Mouse (Mus musculus): Measurements from ENCODE around the gene Tepp. TPM values are rescaled to one million over a fixed set of nuclear protein-coding genes. Genes with fewer than 3 reads are reported as not detected.
A peak's percentile ranks its signal among the peaks of the same experiment; 100 is the strongest.

Tepp gene
- polyA plus RNA-seq, 1 experiment: 2.1 TPM

GRCm38 (mm10) chr8:95324646-95325045, 14.3 kb downstream of the Tepp start:
- peaks cover 30% of the 10 kb centered on the region for H3K36me3 ChIP-seq (ENCODE audit: control insufficient read depth, insufficient read depth, low read length)
- no peak overlapping the region for H3K27ac ChIP-seq (ENCODE audit: control insufficient read depth, insufficient read depth, low read length)

GRCm38 (mm10) chr8:95326822-95327221, 16.5 kb downstream of the Tepp start:
- TF ChIP-seq POLR2A (IDR thresholded peaks at IDR 0.05; ENCODE audit: control insufficient read depth, extremely low read depth, insufficient read depth, low read length, poor library complexity) (no peak), CTCF (IDR thresholded peaks at IDR 0.05; ENCODE audit: borderline replicate concordance, control insufficient read depth, extremely low read depth, insufficient read depth, low read length, poor library complexity) (no peak)
- peaks cover 30% of the 10 kb centered on the region for H3K36me3 ChIP-seq (ENCODE audit: control insufficient read depth, insufficient read depth, low read length)
- H3K27me3 ChIP-seq (ENCODE audit: control insufficient read depth, insufficient read depth, low read length): no peaks in the 10 kb centered on the region
- no peak for DNase-seq
- 94% methylated on average over 5 of the region's 5 CpGs for WGBS
- peaks cover 3% of the 10 kb centered on the region; the same call in 1 of the 2 replicates for H3K4me1 ChIP-seq (replicated peaks; ENCODE audit: control insufficient read depth, insufficient read depth, low read length)
- no peak overlapping the region for H3K4me3 ChIP-seq (ENCODE audit: control insufficient read depth, insufficient read depth, low read length)
- no peak overlapping the region for H3K27ac ChIP-seq (ENCODE audit: control insufficient read depth, insufficient read depth, low read length)

More at GRCm38 (mm10) chr8:95324646-95325045, 14.3 kb downstream of the Tepp start:
- DNase-seq: no peak
- no peaks in the 10 kb centered on the region for H3K27me3 ChIP-seq (ENCODE audit: control insufficient read depth, insufficient read depth, low read length)
- WGBS: 93% methylated on average over 5 of the region's 5 CpGs
- H3K4me1 ChIP-seq (replicated peaks; ENCODE audit: control insufficient read depth, insufficient read depth, low read length): peaks cover 10% of the 10 kb centered on the region
- H3K4me3 ChIP-seq (ENCODE audit: control insufficient read depth, insufficient read depth, low read length): no peak overlapping the region
- TF ChIP-seq CTCF (IDR thresholded peaks at IDR 0.05; ENCODE audit: borderline replicate concordance, control insufficient read depth, extremely low read depth, insufficient read depth, low read length, poor library complexity): no peak
- no peak for TF ChIP-seq POLR2A (IDR thresholded peaks at IDR 0.05; ENCODE audit: control insufficient read depth, extremely low read depth, insufficient read depth, low read length, poor library complexity)

GRCm38 (mm10) chr8:95327866-95328465, 17.6 kb downstream of the Tepp start:
- H3K27ac ChIP-seq (ENCODE audit: control insufficient read depth, insufficient read depth, low read length): no peak overlapping the region
- H3K36me3 ChIP-seq (ENCODE audit: control insufficient read depth, insufficient read depth, low read length): peaks cover 30% of the 10 kb centered on the region
- H3K27me3 ChIP-seq (ENCODE audit: control insufficient read depth, insufficient read depth, low read length): no peaks in the 10 kb centered on the region
- peaks cover 3% of the 10 kb centered on the region; the same call in 1 of the 2 replicates for H3K4me1 ChIP-seq (replicated peaks; ENCODE audit: control insufficient read depth, insufficient read depth, low read length)
- TF ChIP-seq POLR2A (IDR thresholded peaks at IDR 0.05; ENCODE audit: control insufficient read depth, extremely low read depth, insufficient read depth, low read length, poor library complexity): no peak
- TF ChIP-seq CTCF (IDR thresholded peaks at IDR 0.05; ENCODE audit: borderline replicate concordance, control insufficient read depth, extremely low read depth, insufficient read depth, low read length, poor library complexity): no peak
- no peak overlapping the region for H3K4me3 ChIP-seq (ENCODE audit: control insufficient read depth, insufficient read depth, low read length)
- no peak for DNase-seq
- WGBS: 97% methylated on average over 46 of the region's 46 CpGs

GRCm38 (mm10) chr8:95330367-95330766, 20.0 kb downstream of the Tepp start:
- no peak overlapping the region for H3K4me3 ChIP-seq (ENCODE audit: control insufficient read depth, insufficient read depth, low read length)
- no peak for DNase-seq
- peaks cover 30% of the 10 kb centered on the region for H3K36me3 ChIP-seq (ENCODE audit: control insufficient read depth, insufficient read depth, low read length)
- H3K4me1 ChIP-seq (replicated peaks; ENCODE audit: control insufficient read depth, insufficient read depth, low read length): peaks cover 3% of the 10 kb centered on the region; the same call in 1 of the 2 replicates
- 95% methylated on average over 1 of the region's 1 CpGs for WGBS
- H3K27ac ChIP-seq (ENCODE audit: control insufficient read depth, insufficient read depth, low read length): no peak overlapping the region
- H3K27me3 ChIP-seq (ENCODE audit: control insufficient read depth, insufficient read depth, low read length): no peaks in the 10 kb centered on the region
- no peak for TF ChIP-seq CTCF (IDR thresholded peaks at IDR 0.05; ENCODE audit: borderline replicate concordance, control insufficient read depth, extremely low read depth, insufficient read depth, low read length, poor library complexity)
- TF ChIP-seq POLR2A (IDR thresholded peaks at IDR 0.05; ENCODE audit: control insufficient read depth, extremely low read depth, insufficient read depth, low read length, poor library complexity): no peak

GRCm38 (mm10) chr8:95331156-95331719, 20.9 kb downstream of the Tepp start:
- TF ChIP-seq CTCF (IDR thresholded peaks at IDR 0.05; ENCODE audit: borderline replicate concordance, control insufficient read depth, extremely low read depth, insufficient read depth, low read length, poor library complexity): no peak
- no peak for TF ChIP-seq POLR2A (IDR thresholded peaks at IDR 0.05; ENCODE audit: control insufficient read depth, extremely low read depth, insufficient read depth, low read length, poor library complexity)
- DNase-seq: no peak

GRCm38 (mm10) chr8:95331720-95332436, 21.5 kb downstream of the Tepp start, which contains the start of the genes Zfp319 and Usb1:
Gene Zfp319 (minus strand): TSS chr8:95331950.
Gene Usb1 (plus strand): TSS chr8:95332284.
- Histone ChIP-seq H3K4me1 (replicated peaks; ENCODE audit: control insufficient read depth, insufficient read depth, low read length) (peaks cover 3% of the 10 kb centered on the region; the same call in 1 of the 2 replicates), H3K27me3 (ENCODE audit: control insufficient read depth, insufficient read depth, low read length) (no peaks in the 10 kb centered on the region), H3K27ac (ENCODE audit: control insufficient read depth, insufficient read depth, low read length) (peak within 1 kb of the TSS; percentile 78), H3K36me3 (ENCODE audit: control insufficient read depth, insufficient read depth, low read length) (peaks cover 18% of the 10 kb centered on the region), H3K4me3 (ENCODE audit: control insufficient read depth, insufficient read depth, low read length) (peak within 1 kb of the TSS; percentile 83)
- WGBS: under 1% methylated on average over 71 of the region's 80 CpGs
- peak; percentile 80 for TF ChIP-seq CTCF (IDR thresholded peaks at IDR 0.05; ENCODE audit: borderline replicate concordance, control insufficient read depth, extremely low read depth, insufficient read depth, low read length, poor library complexity)
- TF ChIP-seq POLR2A (IDR thresholded peaks at IDR 0.05; ENCODE audit: control insufficient read depth, extremely low read depth, insufficient read depth, low read length, poor library complexity): peak; percentile 54; the same call in 1 of the 2 replicates
- peak; percentile 95 for DNase-seq

More at GRCm38 (mm10) chr8:95331156-95331719, 20.9 kb downstream of the Tepp start:
- WGBS: under 1% methylated on average over 38 of the region's 38 CpGs
- H3K27ac ChIP-seq (ENCODE audit: control insufficient read depth, insufficient read depth, low read length): peak overlapping the region; percentile 12; the same call in 1 of the 2 replicates
- H3K4me1 ChIP-seq (replicated peaks; ENCODE audit: control insufficient read depth, insufficient read depth, low read length): peaks cover 3% of the 10 kb centered on the region; the same call in 1 of the 2 replicates
- peak overlapping the region; percentile 83 for H3K4me3 ChIP-seq (ENCODE audit: control insufficient read depth, insufficient read depth, low read length)
- H3K27me3 ChIP-seq (ENCODE audit: control insufficient read depth, insufficient read depth, low read length): no peaks in the 10 kb centered on the region
- peaks cover 23% of the 10 kb centered on the region for H3K36me3 ChIP-seq (ENCODE audit: control insufficient read depth, insufficient read depth, low read length)
